Mouse (Mus musculus) frontal cortex, adult 2 months (tissue): Measurements from ENCODE around the gene Fxn. TPM values are rescaled to one million over a fixed set of nuclear protein-coding genes. Genes with fewer than 3 reads are reported as not detected.
"Not testable (repeated sequence)": the region's sequence is repeated elsewhere in the genome, so short reads cannot be mapped to it uniquely, and the experiment has no call there.

Source experiments
- DNase-seq, 2 experiments: peaks; one replicate each; pipeline ENCODE4 v3.0.0; 2022; ENCODE audit warnings: low spot score in 1 of 2; ENCODE audit errors: extremely low spot score in 1 of 2
- polyA plus RNA-seq: library from polyadenylated mRNA; depleted of rRNA; stranded (reverse); fragments of >200 nt; gene quantifications from 2 replicates; pipeline ENCODE4 v1.2.3, GENCODE M21; 2012

The Fxn gene
- polyA plus RNA-seq, 1 experiment: 9.8 TPM

GRCm38 (mm10) chr19:24251869-24252268, 28.5 kb downstream of the Fxn start:
- no peak for DNase-seq

GRCm38 (mm10) chr19:24243340-24243739, 37.1 kb downstream of the Fxn start:
- no peak for DNase-seq

- DNase-seq: no peak
These were observed 38.4 kb downstream of the Fxn start for GRCm38 (mm10) chr19:24241799-24242546.

DNA sequence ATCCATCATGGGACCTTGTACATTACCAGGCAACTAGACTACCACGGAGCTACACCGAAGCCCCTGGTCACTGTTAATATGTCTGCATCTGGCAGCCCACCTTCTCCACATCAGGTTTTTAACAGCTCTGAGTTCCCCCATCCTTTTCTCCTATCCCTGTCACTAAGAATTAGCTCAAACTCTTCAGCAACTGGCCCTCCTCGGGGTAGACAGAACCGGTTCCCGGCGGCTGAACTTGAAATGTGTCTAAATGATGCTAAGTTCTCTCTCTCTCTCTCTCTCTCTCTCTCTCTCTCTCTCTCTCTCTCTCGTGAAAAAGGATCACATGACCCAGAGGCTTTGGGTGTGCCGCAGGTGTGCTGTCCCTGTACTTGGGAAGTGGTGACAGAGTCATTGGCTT, 39.1 kb downstream of the Fxn start:
- DNase-seq: no peak

DNA sequence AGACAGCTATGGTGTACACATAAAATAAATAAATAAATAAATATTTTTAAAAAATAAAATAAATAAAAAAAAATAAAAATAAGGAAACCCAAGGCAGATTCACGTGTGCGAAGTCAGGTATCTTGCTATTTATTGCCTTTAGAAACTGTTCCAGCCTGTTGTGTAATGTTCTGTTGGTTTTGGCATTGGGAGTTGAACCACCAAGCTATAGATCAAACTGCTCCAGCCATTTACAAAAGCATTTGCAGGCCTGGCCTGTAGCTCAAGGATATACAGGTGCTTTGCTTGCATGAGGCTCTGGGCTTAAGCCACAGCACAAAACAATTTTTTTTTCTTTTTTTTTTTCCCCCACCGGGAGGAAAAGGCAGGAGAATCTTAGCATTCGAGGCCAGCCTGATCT, 42.4 kb downstream of the Fxn start:
- no peak for DNase-seq

DNA sequence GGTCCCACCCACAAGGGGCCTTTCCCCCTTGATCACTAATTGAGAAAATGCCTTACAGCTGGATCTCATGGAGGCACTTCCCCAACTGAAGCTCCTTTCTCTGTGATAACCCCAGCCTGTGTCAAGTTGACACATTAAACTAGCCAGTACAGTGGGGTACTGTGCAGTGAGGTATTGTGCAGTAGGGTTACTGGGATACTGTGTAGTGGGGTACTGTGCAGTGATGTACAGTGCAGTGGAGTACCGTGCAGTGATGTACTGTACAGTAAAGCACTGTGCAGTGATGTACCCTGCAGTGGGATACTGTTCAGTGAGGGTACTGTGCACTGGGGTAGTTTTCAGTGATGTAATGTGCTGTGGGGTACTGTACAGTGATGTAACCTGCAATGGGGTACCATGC, 48.0 kb downstream of the Fxn start:
- DNase-seq: not testable (repeated sequence)

DNA sequence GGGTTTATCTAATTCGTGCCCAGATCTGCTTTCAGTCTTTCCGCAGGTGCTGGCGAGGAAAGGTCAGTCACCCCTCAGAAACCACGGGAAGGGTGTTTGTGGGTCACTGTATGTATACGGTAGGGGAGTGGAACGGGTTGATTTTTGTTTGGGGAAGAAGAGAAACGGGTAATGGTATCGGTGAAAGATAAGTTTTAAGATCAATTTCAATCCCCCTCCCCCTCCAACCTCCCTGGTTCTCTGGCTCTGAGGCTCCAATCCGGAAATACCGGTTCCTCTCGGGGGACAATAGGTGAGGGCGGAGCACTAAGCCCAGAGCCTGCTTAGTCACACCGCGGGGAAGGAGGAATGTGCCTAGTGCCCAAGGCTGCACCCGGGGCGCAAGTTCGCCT, 55.1 kb downstream of the Fxn start:
- no peak for DNase-seq

DNA sequence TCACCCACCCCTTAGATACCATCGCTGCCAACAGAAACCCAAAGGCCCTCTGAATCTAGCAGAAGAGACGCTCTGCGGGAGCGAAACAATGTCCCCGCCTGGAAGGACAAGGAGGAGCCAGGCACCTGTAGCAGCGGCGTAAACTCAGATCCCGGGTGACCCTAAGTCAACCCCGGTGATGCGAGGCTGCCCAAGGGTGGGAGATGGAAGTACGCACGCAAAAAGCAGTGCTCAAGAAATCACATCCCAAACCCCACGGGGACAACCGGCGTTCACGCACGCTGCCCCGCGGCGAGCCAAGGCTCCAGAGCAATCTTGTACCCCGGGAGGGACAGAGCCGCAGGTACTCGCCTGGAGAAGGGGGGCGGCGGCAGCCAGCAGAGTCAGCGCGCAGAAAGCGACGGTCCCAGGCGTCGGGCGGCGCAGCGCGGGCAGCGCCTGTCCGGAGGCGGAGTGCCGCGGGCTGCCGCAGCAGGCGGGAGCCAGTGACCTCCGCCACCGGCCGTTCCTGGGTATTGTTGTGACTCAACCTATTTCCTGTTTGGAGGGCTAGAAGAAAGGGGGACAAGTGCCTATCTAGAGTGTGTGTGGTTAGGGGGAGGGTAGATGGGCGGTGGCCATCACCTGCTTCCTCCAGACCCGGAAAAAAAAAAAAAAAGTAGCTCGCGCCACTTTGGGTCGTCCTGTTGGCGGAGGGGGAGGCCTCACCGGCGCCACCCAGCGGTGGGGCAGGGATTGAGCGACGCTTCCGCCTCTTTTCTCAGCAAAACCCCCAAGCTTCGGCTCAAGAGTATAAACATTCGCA, 55.7 kb downstream of the Fxn start, which contains the start of gene Tjp2:
Gene Tjp2, minus strand, starts transcription at position 531 of the 805 bp plus-strand sequence.
- no peak for DNase-seq

GRCm38 (mm10) chr19:24223851-24224251, 56.6 kb downstream of the Fxn start:
- no peak for DNase-seq

DNA sequence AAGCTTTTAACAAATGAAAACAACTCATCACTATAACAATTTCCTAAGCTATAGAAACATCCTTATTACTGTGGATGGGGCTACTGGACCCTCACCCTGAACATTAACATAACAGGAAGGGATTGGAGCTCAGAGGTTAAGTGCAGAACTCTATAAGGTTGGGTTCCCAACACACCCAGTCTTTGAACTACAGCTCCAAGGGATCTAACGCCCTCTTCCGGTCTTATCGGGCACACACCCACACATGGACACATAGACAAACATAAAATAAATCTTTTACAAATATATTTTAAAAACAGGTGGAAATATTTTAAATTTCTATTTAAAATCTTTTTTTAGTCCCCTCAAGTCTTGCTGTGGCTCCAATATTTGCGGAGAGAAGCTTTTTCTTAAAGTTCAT, 59.0 kb downstream of the Fxn start:
- DNase-seq: no peak

- DNase-seq: no peak
These were observed 59.5 kb downstream of the Fxn start for GRCm38 (mm10) chr19:24220795-24221445.

DNA sequence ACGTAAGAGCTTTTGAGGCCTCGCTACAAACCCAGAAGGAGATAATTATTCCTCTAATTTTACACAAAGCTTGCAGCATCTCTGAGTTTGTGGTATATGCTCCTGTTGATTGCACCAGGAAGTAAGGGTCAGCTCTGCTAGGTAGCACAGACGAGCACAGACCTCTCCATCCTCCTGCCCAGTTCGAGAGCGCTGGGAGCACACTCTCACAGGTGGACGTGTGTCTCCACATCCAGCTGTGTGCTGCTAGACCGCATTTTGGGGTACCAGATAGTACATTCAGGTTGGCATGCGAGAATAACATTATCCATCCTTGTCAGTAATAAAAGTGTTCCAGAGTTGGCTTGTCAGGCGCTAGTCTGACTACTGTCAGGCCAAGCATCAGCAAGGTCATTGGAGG, 61.4 kb downstream of the Fxn start:
- no peak for DNase-seq

DNA sequence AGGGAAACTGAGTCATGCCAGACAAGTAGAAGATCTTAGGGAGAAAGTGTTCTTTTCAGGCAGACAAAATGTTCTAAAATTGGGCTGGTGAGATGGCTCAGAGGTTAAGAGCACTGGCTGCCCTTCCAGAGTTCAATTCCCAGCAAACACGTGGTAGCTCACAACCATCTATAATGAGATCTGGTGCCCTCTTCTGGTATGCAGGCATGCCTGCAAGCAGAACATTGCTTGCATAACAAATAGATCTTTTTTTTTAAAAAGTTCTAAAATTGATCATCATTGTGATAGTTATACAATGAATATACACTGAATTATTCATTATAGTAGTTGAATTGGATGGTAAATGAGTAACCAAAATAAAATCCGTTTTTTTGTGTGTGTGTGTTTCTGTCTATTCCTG, 62.1 kb downstream of the Fxn start:
- DNase-seq: no peak

GRCm38 (mm10) chr19:24217851-24218250, 62.6 kb downstream of the Fxn start:
- DNase-seq: no peak

DNA sequence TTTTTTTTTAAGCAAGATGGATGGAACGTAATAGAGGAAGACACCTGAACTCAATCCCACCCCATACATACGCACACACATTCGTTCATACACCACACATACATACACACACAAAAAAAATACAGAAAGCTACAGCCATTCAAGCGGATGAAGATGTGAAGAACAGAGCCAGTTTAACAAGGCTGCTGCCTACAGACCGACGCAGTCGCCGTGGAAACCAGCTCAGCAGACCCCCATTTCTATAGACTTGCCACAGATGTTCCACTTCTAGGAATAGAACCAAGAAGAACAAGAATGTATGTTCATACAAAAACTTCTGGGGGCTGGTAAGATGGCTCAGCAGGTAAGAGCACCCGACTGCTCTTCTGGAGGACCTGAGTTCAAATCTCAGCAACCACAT, 63.6 kb downstream of the Fxn start:
- DNase-seq: no peak

GRCm38 (mm10) chr19:24214939-24215338, 65.5 kb downstream of the Fxn start:
- DNase-seq: no peak

DNA sequence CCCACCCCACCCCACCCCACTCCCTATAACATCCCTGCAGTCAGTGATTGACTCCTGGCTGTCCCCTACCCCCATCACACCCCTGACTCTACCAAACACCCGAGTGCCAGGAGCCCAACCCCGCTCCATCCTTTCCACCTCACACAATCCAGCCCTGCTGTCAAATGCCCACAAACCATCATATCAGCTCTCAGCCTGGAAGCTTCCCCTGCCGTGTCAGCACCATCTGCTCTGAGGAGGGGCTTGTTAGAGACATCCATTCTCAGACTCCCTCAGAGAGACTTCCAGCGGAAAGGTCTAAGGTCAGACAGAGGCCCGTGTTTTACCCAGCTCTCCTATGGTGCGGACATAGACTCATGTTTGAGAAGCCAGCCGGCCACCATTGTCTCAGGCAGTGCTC, 67.1 kb downstream of the Fxn start:
- no peak for DNase-seq

DNA sequence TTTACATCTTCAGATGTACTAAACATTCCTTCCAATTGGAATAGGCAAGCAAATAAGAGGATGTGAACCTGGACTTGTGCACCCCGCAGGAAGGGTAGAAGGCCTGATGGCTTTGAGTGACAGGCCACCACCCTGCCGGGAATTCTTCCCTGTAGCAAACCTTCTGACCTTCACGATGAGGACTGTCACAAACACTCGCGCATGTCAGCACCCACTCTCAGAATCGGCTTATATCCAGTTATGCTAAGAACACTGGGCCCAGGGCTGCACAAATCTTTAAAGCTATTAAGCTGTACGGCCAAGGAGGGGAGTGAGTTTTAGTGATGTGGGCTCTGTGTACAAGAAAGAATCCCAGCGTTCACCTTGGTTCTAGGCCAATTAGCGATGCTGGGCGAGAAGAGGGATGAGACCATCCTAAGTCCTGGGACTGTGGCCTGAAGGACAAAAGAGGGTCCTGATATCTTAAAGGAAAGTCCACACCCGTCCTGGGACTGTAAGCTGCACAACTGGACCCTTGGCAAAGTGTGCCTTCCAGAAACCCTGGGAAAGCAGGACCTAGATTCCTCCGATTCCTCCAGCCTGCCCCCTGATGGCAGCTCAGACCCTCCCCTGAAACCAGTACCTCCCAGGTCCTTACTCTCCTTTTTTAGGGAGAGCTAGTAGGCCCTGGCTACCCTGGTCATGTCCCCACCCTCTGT, 67.7 kb downstream of the Fxn start:
- no peak for DNase-seq
